In genomic region chr4:40812891-40813290, GRCm38 (mm10) we compare ENCODE assay signal across 11 mouse cellular contexts.
"Had no signal": no experiment of that assay in that cellular context is flagged by ENCODE, and none has a peak within 500 bp of the region (broad histone marks: within the 10 kb centered on the region; RNA-seq: fewer than 3 reads in every experiment).

No protein-coding gene starts in this region.

- DNase-seq: lung, adult 18-20 months; lung, embryonic 14.5 days; lung, postnatal 10 days; lung, postnatal 4 days; midbrain, embryonic 14.5 days; retina, postnatal 1 day; right cerebral cortex, adult 18-20 months; right cerebral cortex, postnatal 25 days; thymus, adult 2 months; thymus, postnatal 25 days; thymus, postnatal 4 days had no signal
